Mouse (Mus musculus): ENCODE measurements at regions not wholly inside any gene's neighbourhood (a gene's known extent, or its start where the extent isn't known, plus 50 kb on each side); places are given as distances from the start of the nearest gene placed in this dataset.

DNA sequence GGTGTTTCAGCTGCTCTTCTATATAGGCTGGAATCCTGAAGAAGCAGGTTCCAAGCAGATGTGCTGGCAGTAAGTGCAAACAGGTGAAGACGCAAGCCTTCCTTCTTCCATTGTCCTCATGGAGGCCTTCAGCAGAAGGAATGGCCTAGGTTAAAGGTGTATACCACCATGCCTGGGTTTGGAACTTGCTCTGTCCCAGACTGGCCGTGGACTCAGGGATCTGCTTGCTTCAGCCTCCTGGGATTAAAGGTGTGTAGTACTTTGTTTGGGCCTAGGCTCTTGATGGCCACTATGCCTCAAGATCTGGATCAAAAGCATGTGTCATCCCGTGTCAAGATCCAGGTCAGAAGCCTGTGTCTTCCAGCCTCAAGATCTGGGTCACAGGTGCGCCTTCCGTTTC lies 257.0 kb upstream of the Nr5a2 start:
- no peak for TF ChIP-seq CTCF (IDR thresholded peaks at IDR 0.05; ENCODE audit: low read depth)
- TF ChIP-seq EP300 (IDR thresholded peaks at IDR 0.05; ENCODE audit: low read depth), result no peak
